Mouse (Mus musculus) T-cell, adult 66 days (primary cell): Measurements from ENCODE around the gene Morc4. TPM values are rescaled to one million over a fixed set of nuclear protein-coding genes. Genes with fewer than 3 reads are reported as not detected.

Experiments used
- total RNA-seq, 2 experiments: library from RNA; stranded (reverse); gene quantifications; 3 replicates in 1 of 2; 4 replicates in 1 of 2; pipeline ENCODE4 v1.2.4; 2023

Gene Morc4
- not detected for total RNA-seq

DNA sequence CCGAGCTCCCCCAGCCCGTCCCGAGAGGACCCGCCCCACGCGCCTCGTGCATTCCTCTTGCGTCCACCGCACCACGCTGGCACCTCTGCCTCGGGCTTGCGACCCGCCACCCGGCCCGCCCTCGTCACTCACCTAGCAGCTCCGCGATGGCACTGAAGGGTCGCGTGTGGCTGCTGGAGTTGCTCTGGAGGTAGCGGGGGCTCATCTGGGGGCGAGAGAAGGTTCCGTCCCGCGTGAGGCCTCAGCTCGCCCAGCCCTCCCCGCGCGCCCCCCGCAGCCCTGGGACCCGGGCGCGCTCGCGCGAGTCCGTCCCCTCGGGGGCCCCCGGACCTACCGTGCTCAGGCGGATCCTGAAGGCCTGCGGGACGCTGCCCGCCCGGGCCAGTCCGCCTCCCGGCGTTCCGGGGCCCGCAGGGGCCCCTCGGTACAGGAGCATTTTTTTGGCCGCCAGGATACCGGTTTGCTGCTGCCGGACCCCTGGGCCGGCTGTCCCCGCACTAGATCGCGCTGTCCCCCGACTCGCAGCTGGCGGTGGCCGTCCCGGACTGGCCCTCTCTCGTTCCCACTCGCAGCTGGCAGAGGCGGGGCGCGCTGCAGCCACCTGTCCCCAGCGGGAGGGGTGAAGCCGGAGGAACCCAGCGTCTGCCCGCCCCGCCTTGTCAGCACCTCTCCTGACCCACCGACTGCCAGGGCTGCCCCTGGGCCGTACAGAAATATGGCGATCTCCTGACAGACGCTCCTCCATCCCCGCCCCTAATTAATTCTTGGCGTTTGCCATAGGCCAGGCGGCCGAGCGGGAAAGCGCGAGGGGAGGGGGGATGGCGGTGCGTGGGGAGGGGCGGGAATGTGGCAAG is at the start of gene Morc4:
Morc4 (minus strand) TSS at position 740 of the 854 bp plus-strand sequence.

DNA sequence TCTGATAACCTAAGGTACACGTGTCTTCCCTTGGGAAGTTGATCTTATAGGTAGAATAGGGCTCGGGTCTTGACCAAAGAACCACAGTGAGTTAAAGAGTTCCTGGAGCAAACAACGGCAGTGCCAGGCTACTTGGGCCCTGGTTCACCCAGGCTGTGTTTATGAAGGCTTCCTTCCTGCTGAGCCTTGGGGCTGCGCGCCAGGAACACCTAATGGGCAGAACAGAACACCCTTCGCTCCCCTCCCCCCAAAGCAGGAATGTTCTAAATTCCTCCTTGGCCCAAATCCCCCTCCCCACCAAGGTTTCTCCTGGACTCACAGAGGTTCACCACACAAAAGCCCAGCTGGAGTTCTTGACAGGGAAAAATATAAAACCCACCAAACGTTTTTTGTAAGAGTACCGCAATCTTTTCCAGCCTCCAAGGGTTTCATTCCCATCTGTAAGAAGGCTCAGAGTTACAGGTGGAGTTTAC is 71.0 kb downstream of the Morc4 start, which contains the start of gene Cldn2:
Cldn2 (plus strand) TSS at position 423 of the 473 bp plus-strand sequence.

DNA sequence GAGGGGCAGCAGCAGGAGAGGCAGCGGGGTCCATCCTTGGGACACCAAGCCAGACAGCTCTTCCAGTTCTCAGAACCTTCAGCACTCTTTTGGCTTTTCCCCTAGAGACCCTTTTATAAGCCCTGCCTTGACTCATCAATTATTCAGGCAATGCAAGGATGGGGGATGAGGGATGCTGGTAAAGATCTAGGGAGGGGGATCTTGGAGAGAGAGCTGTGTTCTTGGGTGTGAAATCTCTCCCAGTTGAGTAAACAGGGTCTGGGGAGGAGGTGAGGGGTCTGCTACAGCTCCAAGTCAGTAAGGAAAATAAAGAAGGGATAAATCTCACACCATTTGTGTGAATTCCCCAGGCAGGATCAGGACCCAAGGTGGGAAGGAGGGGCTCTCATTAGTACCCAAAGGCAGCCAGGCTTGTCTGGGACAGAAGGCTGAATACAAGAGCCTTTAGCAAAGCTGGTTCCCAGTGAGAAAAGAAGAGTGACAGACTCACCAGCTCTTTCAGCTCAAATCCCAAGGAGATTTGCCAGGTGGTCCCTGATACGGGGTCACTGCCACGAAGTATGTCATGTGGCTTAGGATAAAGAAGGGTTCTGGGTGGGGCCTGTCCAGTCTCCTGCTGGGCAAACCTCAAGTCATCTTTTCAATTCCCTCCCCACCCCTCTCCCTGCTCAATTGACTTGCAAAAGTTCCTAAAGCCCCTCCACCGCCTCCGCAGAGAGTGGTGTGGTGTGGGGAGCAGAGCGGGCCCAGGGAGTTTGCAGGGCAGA is 89.0 kb downstream of the Morc4 start, which contains the start of gene Ripply1:
Ripply1 (minus strand) TSS at position 76 of the 767 bp plus-strand sequence.

Other genes starting within 250 kb of the Morc4 start
- gene Tbc1d8b, start 186.7 kb downstream of the Morc4 start, total RNA-seq = 10 to 100 TPM in 1 of 2 experiments, 1 to 10 TPM in 1; 8.8 to 10.8 TPM
- not detected for gene Gm15013, start 157.2 kb downstream of the Morc4 start, total RNA-seq
- not detected for gene Ripply1, start 89.3 kb downstream of the Morc4 start, total RNA-seq
- not detected for gene Cldn2, start 70.8 kb downstream of the Morc4 start, total RNA-seq
- 10 to 100 TPM; 31.9 to 36.6 TPM for gene Rbm41, start 126.9 kb upstream of the Morc4 start, total RNA-seq
- gene Nup62cl, start 191.0 kb upstream of the Morc4 start, total RNA-seq = not detected
- not detected for gene Pih1h3b, start 191.2 kb upstream of the Morc4 start, total RNA-seq